Mouse (Mus musculus) cerebellum, adult 2 months (tissue): ENCODE measurements at regions not wholly inside any gene's neighbourhood (a gene's known extent, or its start where the extent isn't known, plus 50 kb on each side); places are given as distances from the start of the nearest gene placed in this dataset.

Experiments used
- CTCF ChIP-seq: fragments of 200-500 bp; IDR thresholded peaks from 2 replicates; pipeline ENCODE4 v1.5.1; 2011; ENCODE audit warnings: low read depth, mild to moderate bottlenecking, control low read depth, low read length, moderate library complexity, borderline replicate concordance; ENCODE audit not compliant: insufficient read depth
- POLR2A ChIP-seq: fragments of 200-500 bp; IDR thresholded peaks from 2 replicates; pipeline ENCODE4 v1.6.1; 2011; ENCODE audit warnings: low read length, control low read depth, borderline replicate concordance; ENCODE audit not compliant: insufficient read depth

DNA sequence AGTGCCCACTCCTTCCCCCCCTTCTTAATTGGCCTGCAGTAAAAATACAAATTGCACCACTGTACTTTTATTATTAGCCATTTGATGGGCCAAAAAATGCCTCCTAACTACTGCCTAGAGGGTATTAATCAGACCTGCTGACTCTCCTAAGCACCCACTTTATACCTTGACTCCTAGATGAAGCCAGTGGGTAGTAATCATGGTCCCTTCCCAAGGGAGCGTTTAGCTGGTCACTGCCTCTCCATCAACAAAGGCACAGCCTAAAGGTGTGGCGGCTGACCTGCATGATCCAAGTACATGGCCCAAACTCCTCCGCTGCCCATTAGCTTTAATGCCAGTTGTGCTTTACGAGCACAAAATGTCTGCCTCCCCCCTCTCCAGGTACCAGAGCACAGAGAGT, 296.9 kb upstream of the Noct start:
- TF ChIP-seq POLR2A (no peak), CTCF (no peak)
